Mouse (Mus musculus) embryonic facial prominence, embryonic 14.5 days (tissue): ENCODE measurements around the gene Fads2. TPM values are rescaled to one million over a fixed set of nuclear protein-coding genes. Genes with fewer than 3 reads are reported as not detected.
A peak's percentile ranks its signal among the peaks of the same experiment; 100 is the strongest.

Experiments
- ATAC-seq: fragments of 200-750 bp; cut with Nextera tagmentation; 2 replicates; pipeline ENCODE4 v1.8.0; 2017; ENCODE audit warnings: low read depth, moderate number of reproducible peaks, moderate TSS enrichment
- DNase-seq: peaks from one replicate; pipeline ENCODE4 v3.0.0-alpha.2; 2015; ENCODE audit warnings: low spot score
- H3K27ac ChIP-seq: fragments of 300-500 bp; sonication (generic); replicated peaks from 2 replicates; pipeline ENCODE4 v1.5.1; 2014; ENCODE audit warnings: low read depth, mild to moderate bottlenecking, low read length, moderate library complexity
- H3K27me3 ChIP-seq: fragments of 300-500 bp; sonication (generic); replicated peaks from 2 replicates; pipeline ENCODE4 v1.6.1; 2014; ENCODE audit warnings: low read length; ENCODE audit not compliant: control insufficient read depth, insufficient read depth
- H3K36me3 ChIP-seq: fragments of 300-500 bp; sonication (generic); 2 replicates; pipeline ENCODE4 v1.6.1; 2014; ENCODE audit warnings: low read length, mixed read lengths; ENCODE audit not compliant: control insufficient read depth, insufficient read depth
- H3K4me1 ChIP-seq: fragments of 300-500 bp; sonication (generic); 2 replicates; pipeline ENCODE4 v1.6.1; 2014; ENCODE audit warnings: antibody characterized with exemption, low read length; ENCODE audit not compliant: control insufficient read depth, insufficient read depth
- H3K4me2 ChIP-seq: fragments of 300-500 bp; sonication (generic); 2 replicates; pipeline ENCODE4 v1.6.1; 2014; ENCODE audit warnings: low read depth, mild to moderate bottlenecking, low read length, moderate library complexity, mixed read lengths
- H3K4me3 ChIP-seq: fragments of 300-500 bp; sonication (generic); 2 replicates; pipeline ENCODE4 v1.5.1; 2014; ENCODE audit warnings: low read depth, mild to moderate bottlenecking, low read length
- H3K9ac ChIP-seq: fragments of 300-500 bp; sonication (generic); 2 replicates; pipeline ENCODE4 v1.6.1; 2014; ENCODE audit warnings: low read depth, mild to moderate bottlenecking, low read length, moderate library complexity, mixed read lengths
- H3K9me3 ChIP-seq: fragments of 300-500 bp; sonication (generic); 2 replicates; pipeline ENCODE4 v1.6.1; 2016; ENCODE audit warnings: low read length; ENCODE audit not compliant: control insufficient read depth
- WGBS: fragments of 180-500 bp; shearing (Covaris S2); extraction: QIAGEN DNeasy Blood & Tissue Kit; methylation state at CpG from one replicate; pipeline ENCODE4 v1.1.7; 2014; 5-methylcytosine and 5-hydroxymethylcytosine counted together
- polyA plus RNA-seq: library from polyadenylated mRNA; unstranded; fragments of >200 nt; fragmentation: Nextera tagmentation; extraction: Ambion mirVana; gene quantifications from 2 replicates; pipeline ENCODE4 v1.2.1, GENCODE M21; 2014

Fads2 gene
- polyA plus RNA-seq, 1 experiment from 2014 or later, result 23.4 TPM

- ATAC-seq (no peak), DNase-seq (no peak)
- Histone ChIP-seq H3K9ac (no peak overlapping the region), H3K36me3 (peaks cover 10% of the 10 kb centered on the region; the same call in 1 of the 2 replicates), H3K4me1 (no peaks in the 10 kb centered on the region), H3K27me3 (no peaks in the 10 kb centered on the region), H3K27ac (no peak overlapping the region), H3K9me3 (no peaks in the 10 kb centered on the region), H3K4me2 (no peak overlapping the region), H3K4me3 (no peak overlapping the region)
- WGBS, result 79% methylated on average over 22 of the region's 22 CpGs
Observed at GRCm38 (mm10) chr19:10055783-10056660, 45.5 kb downstream of the Fads2 start.

GRCm38 (mm10) chr19:10055261-10055660, 46.3 kb downstream of the Fads2 start:
- Histone ChIP-seq H3K9ac (no peak overlapping the region), H3K27ac (no peak overlapping the region), H3K4me2 (no peak overlapping the region), H3K9me3 (no peaks in the 10 kb centered on the region), H3K36me3 (peaks cover 10% of the 10 kb centered on the region; the same call in 1 of the 2 replicates), H3K4me3 (no peak overlapping the region), H3K27me3 (no peaks in the 10 kb centered on the region), H3K4me1 (no peaks in the 10 kb centered on the region)
- DNase-seq (no peak), ATAC-seq (no peak)
- WGBS, result 83% methylated on average over 3 of the region's 3 CpGs

GRCm38 (mm10) chr19:10054361-10055075, 47.0 kb downstream of the Fads2 start:
- WGBS, result 91% methylated on average over 6 of the region's 6 CpGs
- peaks cover 10% of the 10 kb centered on the region; the same call in 1 of the 2 replicates for H3K36me3 ChIP-seq

GRCm38 (mm10) chr19:10053692-10054260, 47.8 kb downstream of the Fads2 start:
- H3K27me3 ChIP-seq, result no peaks in the 10 kb centered on the region
- WGBS, result 91% methylated on average over 10 of the region's 10 CpGs
- ATAC-seq (no peak), DNase-seq (no peak)
- no peaks in the 10 kb centered on the region for H3K9me3 ChIP-seq
- H3K9ac ChIP-seq, result no peak overlapping the region
- peaks cover 10% of the 10 kb centered on the region; the same call in 1 of the 2 replicates for H3K36me3 ChIP-seq
- H3K4me1 ChIP-seq, result no peaks in the 10 kb centered on the region
- no peak overlapping the region for H3K27ac ChIP-seq
- H3K4me3 ChIP-seq, result no peak overlapping the region
- no peak overlapping the region for H3K4me2 ChIP-seq

More at GRCm38 (mm10) chr19:10054361-10055075, 47.0 kb downstream of the Fads2 start:
- DNase-seq, result no peak
- no peak for ATAC-seq
- H3K4me1 ChIP-seq, result no peaks in the 10 kb centered on the region
- H3K9ac ChIP-seq, result no peak overlapping the region
- no peaks in the 10 kb centered on the region for H3K27me3 ChIP-seq
- no peak overlapping the region for H3K4me2 ChIP-seq
- H3K27ac ChIP-seq, result no peak overlapping the region
- no peak overlapping the region for H3K4me3 ChIP-seq
- H3K9me3 ChIP-seq, result no peaks in the 10 kb centered on the region

GRCm38 (mm10) chr19:10052698-10053097, 48.8 kb downstream of the Fads2 start:
- ATAC-seq, result no peak
- Histone ChIP-seq H3K27me3 (no peaks in the 10 kb centered on the region), H3K4me2 (no peak overlapping the region), H3K4me1 (no peaks in the 10 kb centered on the region), H3K9ac (no peak overlapping the region), H3K36me3 (peaks cover 4% of the 10 kb centered on the region; the same call in 1 of the 2 replicates), H3K4me3 (no peak overlapping the region), H3K27ac (no peak overlapping the region), H3K9me3 (no peaks in the 10 kb centered on the region)
- WGBS, result 95% methylated on average over 4 of the region's 4 CpGs
- DNase-seq, result no peak

GRCm38 (mm10) chr19:10050438-10050837, 51.1 kb downstream of the Fads2 start:
- H3K27ac ChIP-seq, result no peak overlapping the region
- ATAC-seq, result no peak
- WGBS, result 61% methylated on average over 1 of the region's 2 CpGs

GRCm38 (mm10) chr19:10049533-10049932, 52.0 kb downstream of the Fads2 start:
- DNase-seq (no peak), ATAC-seq (no peak)
- Histone ChIP-seq H3K4me1 (no peaks in the 10 kb centered on the region), H3K4me2 (no peak overlapping the region), H3K36me3 (no peaks in the 10 kb centered on the region; the same call in 1 of the 2 replicates), H3K4me3 (no peak overlapping the region), H3K9me3 (no peaks in the 10 kb centered on the region), H3K27me3 (no peaks in the 10 kb centered on the region), H3K9ac (no peak overlapping the region), H3K27ac (no peak overlapping the region)

More at GRCm38 (mm10) chr19:10050438-10050837, 51.1 kb downstream of the Fads2 start:
- Histone ChIP-seq H3K4me2 (no peak overlapping the region), H3K36me3 (no peaks in the 10 kb centered on the region; the same call in 1 of the 2 replicates), H3K27me3 (no peaks in the 10 kb centered on the region), H3K4me3 (no peak overlapping the region), H3K9ac (no peak overlapping the region), H3K9me3 (no peaks in the 10 kb centered on the region), H3K4me1 (no peaks in the 10 kb centered on the region)
- DNase-seq, result no peak

GRCm38 (mm10) chr19:10046983-10047382, 54.6 kb downstream of the Fads2 start:
- DNase-seq, result peak; percentile 3
- 32% methylated on average over 3 of the region's 3 CpGs for WGBS
- H3K4me3 ChIP-seq, result no peak overlapping the region
- peaks cover 7% of the 10 kb centered on the region for H3K4me1 ChIP-seq
- no peak overlapping the region for H3K4me2 ChIP-seq
- no peak for ATAC-seq
- H3K27ac ChIP-seq, result no peak overlapping the region
- no peaks in the 10 kb centered on the region for H3K9me3 ChIP-seq
- no peaks in the 10 kb centered on the region for H3K36me3 ChIP-seq
- H3K27me3 ChIP-seq, result no peaks in the 10 kb centered on the region
- H3K9ac ChIP-seq, result no peak overlapping the region
